Mouse (Mus musculus) ES-E14 (cell line): ENCODE measurements around the gene Gadd45a.

Experiments
- HCFC1 ChIP-seq: IDR thresholded peaks from 2 replicates; pipeline ENCODE4 v1.6.1; 2012; ENCODE audit warnings: low read length, inconsistent platforms, borderline replicate concordance; ENCODE audit not compliant: insufficient read depth
- MAFK ChIP-seq: IDR thresholded peaks from 2 replicates; pipeline ENCODE4 v1.6.1; 2014; ENCODE audit warnings: mild to moderate bottlenecking, low read depth, low read length, inconsistent platforms; ENCODE audit not compliant: insufficient read depth
- ZNF384 ChIP-seq: IDR thresholded peaks from 2 replicates; pipeline ENCODE4 v1.6.1; 2012; ENCODE audit warnings: low read depth, low read length, inconsistent platforms

- TF ChIP-seq HCFC1, result no peak
- TF ChIP-seq ZNF384, result no peak
- no peak for TF ChIP-seq MAFK
These were observed 39.1 kb upstream of the Gadd45a start for GRCm38 (mm10) chr6:67076348-67076747.
